Mouse (Mus musculus) layer of hippocampus, adult 9-11 months (tissue): Measurements from ENCODE around the gene Mas1.

Experiments used
- DNase-seq: peaks from one replicate; pipeline ENCODE4 v3.0.0; 2022

The Mas1 gene

GRCm38 (mm10) chr17:12872275-12873028, 4.5 kb upstream of the Mas1 start:
- DNase-seq = peak; percentile 78

- no peak for DNase-seq
Observed at GRCm38 (mm10) chr17:12868640-12869039, 697 bp upstream of the Mas1 start.

- DNase-seq = no peak
Observed at GRCm38 (mm10) chr17:12866853-12867252, 1.1 kb downstream of the Mas1 start.

GRCm38 (mm10) chr17:12865407-12865806, 2.5 kb downstream of the Mas1 start:
- DNase-seq = no peak

- DNase-seq = no peak
Observed at GRCm38 (mm10) chr17:12864111-12864510, 3.8 kb downstream of the Mas1 start.

GRCm38 (mm10) chr17:12859006-12859520, 8.9 kb downstream of the Mas1 start:
- DNase-seq = no peak

GRCm38 (mm10) chr17:12858072-12858471, 9.9 kb downstream of the Mas1 start:
- DNase-seq = no peak

GRCm38 (mm10) chr17:12857395-12857794, 10.5 kb downstream of the Mas1 start:
- no peak for DNase-seq

GRCm38 (mm10) chr17:12854386-12854785, 13.6 kb downstream of the Mas1 start:
- no peak for DNase-seq

GRCm38 (mm10) chr17:12853821-12854220, 14.1 kb downstream of the Mas1 start:
- peak; percentile 57 for DNase-seq

- DNase-seq = peak; percentile 78
Observed at GRCm38 (mm10) chr17:12851689-12852088, 16.3 kb downstream of the Mas1 start.

GRCm38 (mm10) chr17:12849778-12850382, 18.1 kb downstream of the Mas1 start:
- DNase-seq = peak; percentile 64

- no peak for DNase-seq
Observed at GRCm38 (mm10) chr17:12847736-12848135, 20.2 kb downstream of the Mas1 start.

- peak; percentile 67 for DNase-seq
Observed at GRCm38 (mm10) chr17:12846474-12846873, 21.5 kb downstream of the Mas1 start.

GRCm38 (mm10) chr17:12845862-12846261, 22.1 kb downstream of the Mas1 start:
- DNase-seq = no peak

GRCm38 (mm10) chr17:12844540-12844939, 23.4 kb downstream of the Mas1 start:
- no peak for DNase-seq

- no peak for DNase-seq
Observed at GRCm38 (mm10) chr17:12843826-12844225, 24.1 kb downstream of the Mas1 start.

GRCm38 (mm10) chr17:12839475-12840267, 28.3 kb downstream of the Mas1 start:
- peak; percentile 89 for DNase-seq

- no peak for DNase-seq
Observed at GRCm38 (mm10) chr17:12835738-12836137, 32.2 kb downstream of the Mas1 start.

GRCm38 (mm10) chr17:12834826-12835225, 33.1 kb downstream of the Mas1 start:
- no peak for DNase-seq

- no peak for DNase-seq
Observed at GRCm38 (mm10) chr17:12834317-12834716, 33.6 kb downstream of the Mas1 start.

- DNase-seq = no peak
Observed at GRCm38 (mm10) chr17:12832657-12833056, 35.3 kb downstream of the Mas1 start.

GRCm38 (mm10) chr17:12832231-12832630, 35.7 kb downstream of the Mas1 start:
- DNase-seq = no peak

- DNase-seq = no peak
Observed at GRCm38 (mm10) chr17:12830351-12830750, 37.6 kb downstream of the Mas1 start.
